ENCODE assay signal across 7 mouse cellular contexts in the genomic region with DNA sequence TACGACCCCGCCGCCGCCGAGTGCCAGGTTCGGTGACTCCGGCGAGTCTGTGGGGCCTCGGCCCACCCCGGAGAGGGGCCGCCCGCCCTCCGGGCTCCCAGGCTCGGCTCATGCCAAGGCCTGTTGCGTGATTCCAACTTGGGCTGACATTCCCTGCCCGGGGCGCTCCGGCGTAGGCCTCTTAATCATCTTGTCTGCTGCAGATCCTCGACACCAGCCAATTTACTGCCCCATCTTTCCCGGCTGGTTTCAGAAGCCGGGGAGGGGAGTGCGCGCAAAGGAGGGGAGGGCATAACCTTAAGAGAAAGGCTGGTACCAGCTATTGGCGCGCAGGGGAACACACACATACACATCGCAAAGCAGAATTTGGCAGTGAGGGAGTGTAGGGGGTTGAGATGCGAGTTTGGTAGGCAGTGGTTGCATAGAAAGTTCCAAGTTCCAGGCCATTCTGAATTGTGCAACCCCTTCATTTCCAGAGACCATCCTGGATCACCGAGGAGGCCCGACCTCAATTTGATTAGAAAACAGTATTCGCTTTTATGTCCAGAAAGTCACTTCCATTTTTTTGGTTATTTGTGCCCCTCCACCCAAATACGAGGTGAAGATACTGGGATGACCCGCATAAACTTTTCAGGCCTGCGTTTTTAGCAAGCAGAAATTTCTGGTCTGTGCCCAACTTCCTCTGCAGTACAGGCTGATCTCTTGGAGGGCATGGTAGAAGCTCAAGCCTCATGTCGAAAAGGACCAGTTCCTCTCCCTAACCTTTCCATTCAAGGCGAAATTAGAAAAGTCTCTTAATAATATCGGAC. TPM values are rescaled to one million over a fixed set of nuclear protein-coding genes. Genes with fewer than 3 reads are reported as not detected.
A peak's percentile ranks its signal among the peaks of the same experiment; 100 is the strongest.
DNase-seq lines count a peak whose midpoint lies in the region; ATAC-seq and TF ChIP-seq lines count a peak whose summit lies in the region.

No protein-coding gene starts in this region.

- H3K79me3 ChIP-seq in C2C12 (ENCODE audit: low read depth), result peaks cover 8% of the 10 kb centered on the region

- peaks cover 17% of the 10 kb centered on the region for H3K4me1 ChIP-seq in forebrain, embryonic 14.5 days (ENCODE audit: control insufficient read depth, insufficient read depth, low read length)
- H3K4me1 ChIP-seq in midbrain, embryonic 10.5 days, result peaks cover 59% of the 10 kb centered on the region

- H3K4me3 ChIP-seq in C2C12 (ENCODE audit: insufficient read depth, poor library complexity, severe bottlenecking), result peak overlapping the region; percentile 3
- H3K4me3 ChIP-seq in forebrain, embryonic 14.5 days (ENCODE audit: low read depth, low read length), result peak overlapping the region; percentile 66
- H3K4me3 ChIP-seq in midbrain, embryonic 10.5 days, result peak overlapping the region; percentile 38

- peak overlapping the region; percentile 84 for H3K9ac ChIP-seq in forebrain, embryonic 14.5 days (ENCODE audit: low read length)

- DNase-seq in ES-CJ7 (ENCODE audit: low read depth, low spot score), result peak; percentile 41
- DNase-seq in forebrain, embryonic 14.5 days (ENCODE audit: low spot score), result no peak
- DNase-seq in midbrain, embryonic 10.5 days (ENCODE audit: low spot score), result peak; percentile 54
- DNase-seq in cerebellum, adult 11-12 months, result no peak
- no peak for DNase-seq in right cerebral cortex, postnatal 4 days

- peaks cover 29% of the 10 kb centered on the region for H3K79me2 ChIP-seq in C2C12 (ENCODE audit: control insufficient read depth, insufficient read depth)

- WGBS in forebrain, embryonic 14.5 days, result 2% methylated on average over 37 of the region's 37 CpGs
- under 1% methylated on average over 37 of the region's 37 CpGs for WGBS in midbrain, embryonic 10.5 days

- H3K36me3 ChIP-seq in C2C12 (ENCODE audit: control insufficient read depth, insufficient read depth), result peaks cover 7% of the 10 kb centered on the region
- H3K36me3 ChIP-seq in forebrain, embryonic 14.5 days (ENCODE audit: control insufficient read depth, insufficient read depth, low read length), result peaks cover 5% of the 10 kb centered on the region; the same call in 1 of the 2 replicates
- no peaks in the 10 kb centered on the region for H3K36me3 ChIP-seq in midbrain, embryonic 10.5 days

- peak overlapping the region; percentile 30 for H3ac ChIP-seq in C2C12 (ENCODE audit: control insufficient read depth, insufficient read length, low read depth)

- ATAC-seq in forebrain, embryonic 14.5 days, result no peak; the same call in 1 of the 2 replicates
- no peak for ATAC-seq in CD4-positive, CD25-positive, alpha-beta regulatory T cell, adult 4 months

- TF ChIP-seq CTCF in C2C12 (IDR thresholded peaks at IDR 0.05; ENCODE audit: control insufficient read depth, insufficient read depth, insufficient read length), result no peak

- no peaks in the 10 kb centered on the region for H3K9me3 ChIP-seq in forebrain, embryonic 14.5 days (replicated peaks; ENCODE audit: control insufficient read depth, low read length)
- no peaks in the 10 kb centered on the region for H3K9me3 ChIP-seq in midbrain, embryonic 10.5 days (replicated peaks)

- H3K27me3 ChIP-seq in C2C12 (ENCODE audit: control insufficient read depth, insufficient read depth, insufficient read length), result no peaks in the 10 kb centered on the region
- peaks cover 48% of the 10 kb centered on the region for H3K27me3 ChIP-seq in forebrain, embryonic 14.5 days (replicated peaks; ENCODE audit: control insufficient read depth, insufficient read depth, low read length)
- peaks cover 100% of the 10 kb centered on the region for H3K27me3 ChIP-seq in midbrain, embryonic 10.5 days (ENCODE audit: low read depth, poor library complexity, severe bottlenecking)

- H3K4me2 ChIP-seq in forebrain, embryonic 14.5 days (ENCODE audit: low read length), result peak overlapping the region; percentile 90

- H3K27ac ChIP-seq in forebrain, embryonic 14.5 days (ENCODE audit: low read depth, low read length), result peak overlapping the region; percentile 95
- H3K27ac ChIP-seq in midbrain, embryonic 10.5 days (replicated peaks), result 0 out of 2 replicates have a peak overlapping the region, but pooled peaks have one; percentile 7

TF ChIP-seq in C2C12, 6 proteins besides CTCF, POLR2A, EP300 and RAD21:
- TF ChIP-seq MYOG (IDR thresholded peaks at IDR 0.05; ENCODE audit: control insufficient read depth, extremely low read depth, insufficient read length), result no peak
- TF ChIP-seq CEBPB (IDR thresholded peaks at IDR 0.05; ENCODE audit: low read depth), result peak; percentile 49

RNA-seq across cellular contexts. Expression of a gene that starts 4.9 kb away (rescaled TPM):
- polyA plus RNA-seq in C2C12 (2012; fragmentation: generic; extraction: Trizol), result 16.0 TPM
- 44.8 and 51.2 TPM in 2 replicates for polyA plus RNA-seq in forebrain, embryonic 14.5 days (2014; fragmentation: Nextera tagmentation; extraction: Ambion mirVana)
- polyA plus RNA-seq in midbrain, embryonic 10.5 days (2016; fragmentation: Nextera tagmentation; extraction: Ambion mirVana), result 6.2 and 9.2 TPM in 2 replicates
- not detected for polyA plus RNA-seq in CD4-positive, CD25-positive, alpha-beta regulatory T cell, adult 4 months (2017; shearing (Covaris generic))

RNA-seq across cellular contexts. Expression of a gene that starts 13.7 kb away (rescaled TPM):
- polyA plus RNA-seq in C2C12 (2012; fragmentation: generic; extraction: Trizol), result 4.9 TPM
- polyA plus RNA-seq in forebrain, embryonic 14.5 days (2014; fragmentation: Nextera tagmentation; extraction: Ambion mirVana), result 155 and 176 TPM in 2 replicates
- polyA plus RNA-seq in midbrain, embryonic 10.5 days (2016; fragmentation: Nextera tagmentation; extraction: Ambion mirVana), result 12.2 and 22.4 TPM in 2 replicates
- not detected for polyA plus RNA-seq in CD4-positive, CD25-positive, alpha-beta regulatory T cell, adult 4 months (2017; shearing (Covaris generic))

Comparison
In these comparisons a context has a peak if more than half of its experiments do, and no peak if none do; other contexts are left out.
1. H3K4me3 ChIP-seq: peak in every context shown above with its lines; median percentile 66 in forebrain, embryonic 14.5 days; 38 in midbrain, embryonic 10.5 days; 3 in C2C12.
2. DNase-seq: peak in ES-CJ7 (single experiment) and midbrain, embryonic 10.5 days (single experiment); none in forebrain, embryonic 14.5 days (single experiment), cerebellum, adult 11-12 months (single experiment) and right cerebral cortex, postnatal 4 days (single experiment).